Mouse (Mus musculus) inflammation-experienced regulatory T-cells, adult 6 months (primary cell): ENCODE measurements around the gene Rpl7l1. TPM values are rescaled to one million over a fixed set of nuclear protein-coding genes. Genes with fewer than 3 reads are reported as not detected.
"Not testable (repeated sequence)": the region's sequence is repeated elsewhere in the genome, so short reads cannot be mapped to it uniquely, and the experiment has no call there.

Experiments used
- ATAC-seq: one replicate; pipeline ENCODE4 v1.8.0; 2017
- polyA plus RNA-seq, 3 experiments: library from polyadenylated mRNA; unstranded; fragments of 100-300 nt; shearing (Covaris generic); gene quantifications; one replicate each; pipeline ENCODE4 v1.2.1; 2017

Rpl7l1 gene
- 100 to 1,000 TPM; 120 to 149 (median 139) TPM for polyA plus RNA-seq

DNA sequence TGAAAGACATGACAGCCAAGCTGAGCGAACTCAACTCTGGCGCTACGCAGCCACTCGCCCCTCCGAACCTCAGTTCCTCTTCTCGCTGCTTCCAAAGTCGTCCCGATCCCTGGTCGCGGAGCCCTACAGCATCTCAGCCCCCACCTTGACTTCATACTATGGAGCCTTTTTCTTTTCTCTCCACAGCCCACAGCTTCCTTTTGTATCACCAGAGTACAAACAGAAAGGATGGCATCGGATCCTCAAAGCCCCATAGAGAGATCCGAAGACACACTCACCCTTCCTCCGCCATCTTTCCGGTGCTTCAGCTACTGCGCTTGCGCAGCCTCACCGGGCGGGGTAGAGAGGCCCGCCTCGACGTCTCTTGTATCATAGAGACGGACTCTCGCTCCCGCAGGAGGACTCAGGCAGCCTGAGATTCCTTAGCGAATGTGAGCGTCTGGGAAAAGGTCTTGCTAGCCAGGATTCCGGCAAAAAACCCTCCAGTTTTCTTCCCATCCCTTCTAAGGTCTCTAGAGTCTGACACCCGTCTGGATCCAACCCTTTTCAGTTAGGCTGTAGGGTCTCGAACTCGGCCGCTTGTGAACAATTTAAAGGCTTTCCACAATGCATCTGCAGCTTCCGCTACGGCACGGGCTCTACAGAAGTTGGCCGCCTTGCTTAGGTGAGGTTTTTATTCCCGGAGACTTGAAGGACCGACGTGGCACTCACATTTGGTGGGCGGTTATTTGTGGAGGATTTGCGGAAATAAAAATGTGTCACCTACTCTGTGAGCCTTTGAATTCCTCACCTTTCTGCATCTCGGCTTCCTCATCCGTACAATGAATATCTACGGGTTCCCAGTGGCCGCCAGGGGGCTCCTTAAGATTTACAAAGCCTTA lies at the start of gene Rpl7l1:
Gene Rpl7l1, minus strand, starts transcription at position 332 of the 881 bp plus-strand sequence.
- ATAC-seq = peak; percentile 90

DNA sequence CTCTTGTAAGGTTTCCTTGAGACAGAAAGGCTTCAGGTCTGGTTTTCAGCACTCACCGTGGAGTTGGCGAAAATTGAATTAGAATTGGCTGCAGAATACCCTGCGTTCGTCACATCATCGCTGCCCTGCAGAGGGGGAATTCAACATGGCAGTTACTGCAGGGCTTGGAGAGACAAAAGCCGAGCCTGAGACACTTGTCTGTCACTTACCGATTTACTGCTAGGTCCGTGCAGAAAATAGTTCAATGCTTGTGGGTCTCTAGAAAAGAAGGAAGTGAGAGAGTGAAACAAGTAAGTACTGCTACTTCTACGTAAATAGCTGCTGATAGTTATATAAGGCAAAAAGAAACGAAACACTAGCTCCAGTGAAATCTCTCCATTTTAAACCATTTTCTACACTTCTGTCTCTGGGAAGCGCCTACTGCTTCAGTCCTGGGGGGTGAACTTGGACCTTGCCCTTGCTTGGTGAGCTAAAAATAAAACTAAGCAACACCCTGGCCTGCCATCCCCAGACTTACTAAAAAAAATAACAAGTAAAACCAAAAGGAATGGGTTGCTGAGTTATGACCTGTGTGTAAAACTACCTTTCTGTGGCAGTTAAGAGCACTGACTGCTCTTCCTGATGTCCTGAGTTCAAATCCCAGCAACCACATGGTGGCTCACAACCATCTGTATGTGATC lies 47.5 kb upstream of the Rpl7l1 start:
- ATAC-seq = no peak

DNA sequence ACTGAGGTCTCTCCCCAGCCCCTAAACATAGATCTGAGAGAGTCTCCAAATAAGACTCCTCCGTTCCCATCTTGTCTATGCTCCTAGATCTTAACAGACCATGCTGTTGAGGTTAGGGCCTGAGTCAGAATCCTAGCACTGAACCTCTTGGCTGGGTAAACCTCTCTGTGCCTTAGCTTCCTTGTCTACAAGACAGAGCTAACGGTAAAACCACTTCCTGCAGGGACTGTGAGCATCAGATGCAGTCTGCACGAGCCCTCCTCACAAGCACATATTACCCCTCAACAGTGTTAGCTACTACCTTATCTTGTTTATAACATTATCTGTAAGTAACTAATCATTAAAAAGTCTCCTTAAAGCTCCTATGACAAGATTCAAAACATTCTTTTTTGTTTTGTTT lies 46.5 kb upstream of the Rpl7l1 start:
- ATAC-seq = peak; percentile 90

DNA sequence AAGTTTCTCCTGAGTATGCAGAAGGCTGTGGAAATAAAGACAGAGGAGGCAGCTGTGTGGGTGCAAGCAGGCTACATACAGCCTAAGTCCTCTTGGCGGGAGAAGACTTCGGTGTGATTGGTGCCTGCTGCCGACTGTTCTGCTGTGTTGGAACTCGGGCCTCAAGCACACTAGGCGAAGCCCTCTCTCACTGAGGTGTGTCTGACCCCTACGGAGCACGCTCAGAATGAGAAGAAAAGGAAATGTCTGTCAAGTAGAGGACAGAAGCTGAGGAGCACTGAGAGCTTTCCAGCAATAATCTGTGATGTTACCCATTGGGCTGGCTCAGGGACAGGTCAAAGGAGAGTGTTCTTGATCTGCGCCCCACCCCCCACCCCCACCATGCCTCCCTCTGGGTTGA lies 40.6 kb upstream of the Rpl7l1 start:
- no peak for ATAC-seq

DNA sequence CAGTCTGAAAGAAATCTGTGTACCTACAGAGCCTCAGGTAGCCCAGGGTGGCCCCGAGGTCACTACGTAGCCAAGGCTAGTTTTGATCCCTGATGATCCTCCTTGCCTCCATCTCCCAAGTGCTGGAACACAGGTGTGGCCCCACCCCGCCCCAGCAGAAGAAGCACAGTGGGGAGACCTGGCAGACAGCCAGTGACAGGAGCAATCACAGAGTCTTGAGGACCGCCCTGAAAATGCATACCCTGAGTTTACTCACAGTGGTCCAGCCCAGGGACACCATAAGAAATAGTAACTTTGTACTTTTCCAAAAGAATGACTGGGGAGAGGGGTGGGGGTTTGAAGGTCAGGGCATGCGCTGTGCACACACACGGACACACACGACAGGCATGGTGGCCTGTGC lies 38.2 kb upstream of the Rpl7l1 start:
- no peak for ATAC-seq

DNA sequence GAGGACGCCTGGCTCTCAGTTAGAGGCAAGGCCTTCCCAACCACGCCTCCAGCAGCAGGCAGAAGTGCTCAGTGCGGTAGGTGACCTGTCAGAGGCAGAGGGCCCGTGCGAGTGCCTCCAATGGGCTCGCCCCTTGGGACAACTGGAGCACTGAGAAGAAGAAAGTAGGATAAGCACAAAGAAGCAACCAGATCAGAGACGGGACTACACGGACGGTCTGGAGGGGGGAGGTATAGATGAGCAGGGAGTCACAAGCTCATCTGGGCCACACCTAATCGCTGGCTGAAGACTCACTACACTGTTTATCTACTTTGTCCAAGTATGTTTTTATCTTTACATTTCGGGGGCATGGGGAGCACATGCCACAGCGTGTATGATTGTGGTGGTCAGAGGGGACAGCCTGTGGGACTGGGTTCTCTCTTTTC lies 35.3 kb upstream of the Rpl7l1 start:
- no peak for ATAC-seq

DNA sequence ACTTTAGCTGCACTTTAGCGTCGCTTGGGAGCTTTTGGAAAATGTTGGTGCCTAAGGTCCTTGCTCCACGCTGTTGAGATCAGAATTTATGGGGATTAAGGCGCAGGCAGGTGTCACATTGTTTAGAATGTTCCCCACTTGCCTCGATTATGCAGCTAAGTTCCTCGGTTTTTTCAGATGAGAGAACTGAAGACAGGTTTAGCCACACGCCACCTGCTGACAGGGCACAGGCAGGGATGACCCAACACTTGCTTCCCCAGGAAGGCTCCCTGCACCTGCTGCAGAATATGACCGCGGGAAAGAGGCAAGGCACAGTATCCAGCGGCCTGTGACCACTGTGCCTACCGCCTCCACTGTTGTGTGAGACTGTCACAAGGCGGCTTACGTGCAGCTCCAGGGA lies 33.8 kb upstream of the Rpl7l1 start:
- no peak for ATAC-seq

DNA sequence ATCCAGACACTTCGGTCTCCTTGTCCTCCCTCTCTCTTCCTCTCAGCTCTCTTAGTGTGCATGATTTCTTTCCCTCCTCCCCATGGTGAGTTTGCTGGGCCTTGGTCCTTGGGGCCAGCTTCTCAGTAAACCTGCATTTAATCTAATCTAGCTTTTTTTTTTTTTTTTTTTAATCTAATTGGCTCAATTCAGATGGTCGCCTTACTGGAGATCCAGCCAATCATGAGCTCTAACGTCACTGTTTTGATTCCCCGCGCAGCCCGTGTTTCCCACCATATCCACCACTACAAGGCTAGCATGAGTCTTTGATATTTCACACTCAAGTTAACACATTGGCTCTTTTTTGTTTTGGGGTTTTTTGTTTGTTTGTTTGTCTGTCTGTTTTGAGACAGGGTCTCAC lies 32.0 kb upstream of the Rpl7l1 start:
- ATAC-seq = no peak

DNA sequence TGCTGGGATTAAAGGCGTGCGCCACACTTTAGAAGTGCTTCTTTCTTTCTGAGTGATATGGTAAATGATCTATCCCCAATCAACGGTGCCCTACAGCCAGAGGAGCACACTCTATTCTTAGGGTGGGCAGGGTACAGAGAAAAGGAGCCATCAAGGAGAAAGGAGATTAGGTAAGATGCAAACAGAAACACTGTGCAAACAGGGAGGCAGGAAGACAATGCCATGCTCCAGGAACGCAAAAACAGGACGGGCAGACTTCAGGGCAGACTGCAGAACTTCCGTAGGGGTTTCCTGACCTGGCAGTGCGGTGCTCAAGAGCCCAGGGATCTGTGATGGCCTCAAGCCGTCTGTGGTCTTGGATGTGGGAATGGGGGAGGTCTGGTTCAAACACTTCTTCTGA lies 31.2 kb upstream of the Rpl7l1 start:
- ATAC-seq = no peak

DNA sequence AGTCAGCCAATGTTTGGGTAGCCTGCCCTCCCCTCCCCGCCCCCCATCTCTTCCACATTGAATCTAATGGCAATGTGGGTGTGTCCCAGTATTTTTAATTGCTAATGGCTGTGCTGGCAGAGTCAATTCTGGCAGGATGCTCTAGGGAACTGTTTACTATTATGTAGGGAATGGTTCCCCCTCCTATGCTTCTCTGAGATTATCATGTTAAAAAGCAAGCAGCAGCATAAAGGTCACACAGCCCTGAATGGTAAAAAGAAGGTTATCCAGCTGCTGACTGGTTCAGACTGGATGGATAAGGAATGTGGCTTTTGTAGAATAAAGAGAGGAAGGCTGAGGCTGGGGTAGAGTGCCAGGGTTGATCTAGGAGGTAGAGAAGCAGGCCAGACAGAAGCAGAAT lies 30.0 kb upstream of the Rpl7l1 start:
- no peak for ATAC-seq

DNA sequence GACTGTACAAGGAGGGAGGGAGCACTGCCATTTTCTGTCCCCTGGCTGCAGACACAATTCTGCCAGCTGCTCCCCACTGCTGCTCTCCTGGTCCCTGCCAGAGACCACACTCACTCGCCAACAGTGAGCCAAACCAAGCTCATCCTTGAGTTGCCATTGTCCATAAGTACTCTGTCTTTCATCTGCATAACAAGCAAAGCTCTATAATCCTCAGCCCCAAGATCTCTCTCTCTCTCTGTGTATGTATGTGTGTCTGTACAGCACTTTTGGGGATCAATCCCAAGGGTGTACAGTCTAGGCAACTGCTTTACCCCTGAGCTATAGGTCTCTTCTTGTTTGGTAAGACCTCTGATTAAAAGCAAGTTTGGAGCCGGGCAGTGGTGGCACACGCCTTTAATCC lies 28.2 kb upstream of the Rpl7l1 start:
- ATAC-seq = no peak

DNA sequence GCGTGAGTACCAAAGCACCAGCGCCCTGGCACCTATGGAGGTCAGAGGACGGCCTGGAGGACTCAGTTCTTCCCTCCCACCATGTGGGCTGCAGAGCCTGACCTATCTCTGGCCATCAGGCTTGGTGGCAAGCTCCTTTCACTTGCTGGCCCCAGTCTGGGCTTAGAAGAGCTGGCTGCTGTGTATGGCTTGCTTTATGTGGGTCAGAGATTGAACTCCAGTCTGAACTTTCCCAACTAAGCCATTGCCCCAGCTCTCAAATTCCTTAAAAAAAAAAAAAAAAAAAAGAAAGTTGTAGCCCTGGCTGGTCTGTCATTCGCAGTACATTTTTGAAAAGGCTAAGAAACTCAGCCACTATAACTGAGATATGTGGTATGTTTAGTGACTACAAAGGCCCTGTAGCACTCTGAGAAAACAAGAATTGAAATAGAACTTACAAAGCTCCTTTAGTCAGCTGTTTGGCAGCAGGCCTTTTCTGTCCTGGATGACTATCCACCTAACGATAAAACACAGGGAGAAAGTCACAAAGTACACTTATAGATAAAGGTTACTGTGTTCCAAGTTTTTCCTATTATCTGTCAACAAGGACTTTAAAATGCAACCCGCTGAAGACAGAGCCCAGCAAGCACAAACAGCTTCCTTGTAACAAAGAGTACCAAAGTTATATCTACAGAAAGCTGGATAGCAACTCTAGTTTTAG lies 26.8 kb upstream of the Rpl7l1 start:
- no peak for ATAC-seq

DNA sequence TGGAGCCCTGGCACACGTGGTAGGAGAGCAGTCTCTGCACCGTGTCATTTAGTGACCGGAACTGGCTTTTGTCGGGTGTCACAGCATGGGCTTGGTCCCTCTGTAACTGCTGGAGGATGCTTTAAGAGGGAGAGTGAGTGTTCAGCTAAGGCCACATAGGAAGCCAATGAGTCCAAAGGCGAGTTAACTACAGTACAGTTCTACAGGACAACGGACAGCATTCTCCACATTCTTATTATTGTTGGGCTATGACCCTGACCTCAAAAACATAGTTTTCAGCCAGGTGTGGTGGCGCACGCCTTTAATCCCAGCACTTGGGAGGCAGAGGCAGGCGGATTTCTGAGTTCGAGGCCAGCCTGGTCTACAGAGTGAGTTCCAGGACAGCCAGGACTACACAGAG lies 25.9 kb upstream of the Rpl7l1 start:
- ATAC-seq = no peak

DNA sequence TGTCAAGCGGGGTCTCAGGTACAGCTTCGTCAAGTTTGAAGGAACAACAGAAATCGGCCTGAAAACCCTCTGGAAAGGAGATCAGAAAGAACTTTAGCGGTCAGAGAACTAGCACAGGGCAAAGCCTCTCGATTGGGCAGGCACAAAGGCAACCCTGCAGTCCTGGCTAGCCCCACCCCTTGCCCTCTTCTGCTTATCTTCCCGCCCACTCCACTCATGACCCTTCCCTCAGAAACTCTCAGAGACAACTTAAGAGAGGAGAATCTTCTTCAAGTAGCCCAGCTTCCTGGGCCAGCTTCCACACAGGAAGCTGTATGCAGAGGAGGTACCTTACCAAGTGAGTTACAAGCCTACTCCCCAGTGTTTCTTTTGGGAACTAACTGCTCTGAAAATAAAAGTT lies 19.3 kb upstream of the Rpl7l1 start:
- ATAC-seq = no peak

DNA sequence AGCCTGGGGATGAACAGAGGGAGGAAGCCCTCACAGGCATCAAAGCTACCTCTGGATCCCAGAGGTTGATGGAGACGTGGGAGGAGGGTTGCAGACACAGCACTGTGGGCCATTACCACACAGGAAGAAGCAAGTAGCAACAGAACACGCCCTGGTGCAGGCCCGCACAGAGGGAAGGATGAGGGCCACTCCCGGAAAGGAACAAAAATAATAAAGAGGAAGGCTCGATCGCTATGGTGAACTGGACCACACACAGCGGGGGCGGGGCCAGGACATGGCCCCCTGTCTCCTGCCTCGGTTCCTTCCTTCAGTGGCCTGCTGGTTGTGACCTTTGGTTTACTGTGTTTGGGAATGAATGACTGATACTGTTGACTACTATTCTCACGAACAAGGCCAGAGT lies 17.2 kb upstream of the Rpl7l1 start:
- ATAC-seq = no peak

DNA sequence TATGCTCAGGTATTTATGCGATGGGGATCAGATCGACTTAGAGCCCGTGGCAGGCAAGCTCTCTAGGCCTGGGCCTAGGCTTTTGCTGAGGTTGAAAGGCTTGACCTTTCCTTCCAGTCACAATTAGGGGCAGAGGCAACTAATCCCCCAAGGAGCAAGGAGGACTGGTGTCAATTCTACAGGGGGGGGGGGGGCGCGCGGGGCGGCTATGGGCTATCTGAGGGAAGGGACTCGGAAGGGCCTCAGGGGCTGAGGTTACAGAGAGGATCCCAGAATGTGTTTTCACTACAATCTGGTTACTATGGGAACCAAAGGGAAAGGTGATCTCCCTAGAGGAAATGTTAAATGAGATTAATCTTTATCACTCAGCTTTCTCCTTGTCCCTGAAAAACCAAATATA lies 14.9 kb upstream of the Rpl7l1 start:
- ATAC-seq = no peak

DNA sequence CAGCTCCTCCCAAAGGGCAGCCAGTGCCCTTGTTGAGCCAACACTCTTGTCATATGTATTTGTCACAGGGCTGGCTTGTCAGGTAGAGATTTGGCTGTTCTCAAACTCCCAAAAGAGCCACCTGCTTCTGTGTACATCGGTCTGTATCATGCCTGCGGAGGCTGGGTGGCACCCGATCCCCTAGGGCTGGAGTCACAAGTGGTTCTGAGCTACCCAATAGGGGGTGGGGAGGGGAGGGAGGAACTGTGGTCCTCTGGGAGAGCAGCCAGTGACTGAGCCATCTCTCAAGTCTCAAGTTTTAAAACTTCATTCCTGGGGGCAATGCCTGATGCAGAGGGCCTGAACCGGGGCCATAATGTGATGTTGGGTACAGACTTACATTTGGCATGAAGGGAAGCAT lies 14.3 kb upstream of the Rpl7l1 start:
- ATAC-seq = no peak

DNA sequence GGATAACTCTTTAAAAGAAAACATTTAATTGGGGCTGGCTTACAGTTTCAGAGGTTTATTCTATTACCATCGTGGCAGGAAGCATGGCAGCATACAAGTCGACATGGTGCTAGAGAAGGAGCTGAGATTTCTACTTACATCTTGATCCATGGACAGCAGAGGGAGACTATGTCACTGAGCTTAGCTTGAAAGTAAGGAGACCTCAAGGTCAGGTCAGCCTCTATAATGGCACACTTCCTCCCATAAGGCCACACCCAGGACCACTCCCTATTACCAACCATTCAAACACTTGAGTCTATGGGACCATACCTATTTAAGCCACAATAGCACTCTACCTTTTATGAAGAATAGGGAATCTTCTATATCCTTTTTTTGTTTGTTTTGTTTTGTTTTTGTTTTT lies 10.5 kb upstream of the Rpl7l1 start:
- no peak for ATAC-seq

DNA sequence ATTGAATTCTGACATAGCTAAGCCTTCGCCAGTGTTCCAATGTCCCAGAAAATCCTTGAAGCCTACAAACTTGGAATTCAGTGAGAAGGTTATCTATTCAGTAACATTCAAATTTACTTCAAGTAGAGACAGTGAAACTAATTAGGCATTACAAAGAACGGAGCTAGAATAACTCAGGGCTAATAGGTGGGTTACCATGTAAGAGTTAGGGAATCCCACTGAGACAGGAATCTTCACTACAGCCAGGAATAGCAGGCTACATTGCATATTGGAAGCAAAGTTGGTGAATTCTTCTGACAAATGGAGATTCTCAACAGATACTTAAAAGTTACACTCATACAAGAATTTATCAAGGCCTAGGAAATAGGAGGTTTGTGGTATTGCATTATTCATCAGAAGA lies 5.5 kb upstream of the Rpl7l1 start:
- not testable (repeated sequence) for ATAC-seq

DNA sequence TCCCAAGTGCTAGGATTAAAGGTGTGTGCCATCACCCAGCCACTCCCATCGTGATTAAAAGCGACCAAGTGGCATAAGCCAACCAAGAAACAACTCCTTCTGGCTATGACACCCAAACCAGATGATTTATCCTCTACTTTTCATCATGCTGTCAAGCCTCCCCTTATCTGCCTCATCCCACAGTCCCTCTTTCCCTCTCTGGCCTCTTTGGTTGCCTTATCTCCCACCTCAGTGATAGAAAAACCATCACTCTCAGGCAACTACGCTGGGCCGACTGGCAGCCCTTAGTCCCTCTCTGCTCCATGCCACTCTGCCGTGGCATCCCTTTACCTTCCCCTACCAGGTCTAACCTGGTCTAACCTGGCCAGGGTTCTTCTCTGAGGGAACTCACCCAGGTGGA lies 4.5 kb upstream of the Rpl7l1 start:
- no peak for ATAC-seq

DNA sequence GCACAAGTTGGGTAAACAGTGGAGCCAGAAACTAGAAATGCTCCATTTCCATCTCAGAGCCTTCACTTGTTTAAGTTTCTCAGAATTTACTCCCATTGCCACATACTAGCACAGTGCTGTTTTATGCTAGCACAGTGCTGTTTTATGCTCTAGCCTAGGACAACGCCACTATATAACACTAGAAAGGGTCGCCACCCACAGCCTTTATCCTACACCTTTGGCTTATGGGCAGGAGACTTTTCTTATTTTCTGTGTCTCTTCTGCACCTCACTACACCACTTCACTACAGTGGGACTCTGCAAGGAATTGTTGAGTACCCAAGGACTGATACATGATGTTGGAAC lies 722 bp upstream of the Rpl7l1 start:
- ATAC-seq = no peak

DNA sequence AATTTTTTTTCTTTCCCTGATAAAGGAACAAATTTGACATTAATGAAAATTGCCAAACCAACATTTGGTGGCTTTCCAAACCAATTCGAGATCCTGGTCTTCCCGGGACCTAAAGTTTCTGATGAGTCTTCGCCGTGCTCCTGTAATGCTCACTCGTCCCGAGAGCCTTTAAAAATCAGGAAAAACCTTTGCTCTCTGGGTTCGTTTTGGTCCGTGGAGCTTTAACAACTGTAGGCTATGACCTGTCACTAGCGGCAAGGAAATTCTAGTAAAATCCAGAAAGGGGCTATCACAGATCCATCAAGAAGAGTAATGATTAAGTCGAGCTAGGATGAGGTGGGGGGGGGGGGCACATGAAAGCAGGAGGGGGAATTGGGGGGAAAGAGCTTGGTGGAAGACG lies 596 bp downstream of the Rpl7l1 start:
- ATAC-seq = no peak

DNA sequence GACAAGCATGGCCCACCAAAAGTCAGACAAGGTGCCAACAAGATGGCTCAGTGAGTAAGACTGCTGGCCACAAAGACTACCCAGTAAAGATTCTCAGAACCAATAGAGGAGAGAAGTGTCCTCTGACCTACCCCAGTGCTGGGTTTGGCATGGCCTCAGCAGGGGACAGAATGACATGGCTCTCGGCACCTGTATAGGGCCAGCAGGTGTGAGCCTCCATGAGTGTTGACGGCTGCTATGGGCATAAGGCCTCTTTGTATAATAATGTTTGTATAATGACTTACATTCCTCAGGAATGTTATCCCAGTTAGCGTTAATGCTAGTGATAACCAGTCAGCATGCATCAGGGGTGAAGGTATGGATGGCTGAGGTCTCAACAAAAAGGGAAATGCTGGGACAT lies 6.4 kb downstream of the Rpl7l1 start:
- no peak for ATAC-seq

DNA sequence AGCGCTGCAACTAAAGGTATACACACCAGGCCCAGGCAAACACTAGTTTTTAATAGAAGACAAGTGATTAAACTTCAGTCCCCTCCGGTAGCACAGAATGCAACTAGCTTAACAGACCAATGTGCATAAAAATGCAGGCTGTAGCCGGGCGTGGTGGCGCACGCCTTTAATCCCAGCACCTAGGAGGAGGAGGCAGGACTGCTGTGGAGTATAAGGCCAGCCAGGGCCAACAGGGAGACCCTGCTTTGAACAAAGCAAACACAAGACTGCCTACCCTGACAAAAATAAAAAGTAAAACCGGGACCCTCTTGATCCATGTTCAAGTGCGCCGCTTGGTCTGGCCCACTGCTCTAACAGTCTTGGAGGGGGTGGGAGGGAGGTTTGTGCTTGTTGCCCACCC lies 7.4 kb downstream of the Rpl7l1 start:
- no peak for ATAC-seq
